Mouse (Mus musculus) cerebellum, postnatal 14 days (tissue): ENCODE data around the gene Atn1.

ENCODE experiments used
- DNase-seq, 2 experiments: peaks; one replicate each; pipeline ENCODE4 v3.0.0; 2021; ENCODE audit warnings: mixed read lengths in 2 of 2

The Atn1 gene

GRCm38 (mm10) chr6:124740211-124740887, 16.0 kb downstream of the Atn1 start:
- peak in 1 of 2 experiments; percentile 71 for DNase-seq

GRCm38 (mm10) chr6:124739231-124739796, 17.0 kb downstream of the Atn1 start:
- DNase-seq, result no peak

DNA sequence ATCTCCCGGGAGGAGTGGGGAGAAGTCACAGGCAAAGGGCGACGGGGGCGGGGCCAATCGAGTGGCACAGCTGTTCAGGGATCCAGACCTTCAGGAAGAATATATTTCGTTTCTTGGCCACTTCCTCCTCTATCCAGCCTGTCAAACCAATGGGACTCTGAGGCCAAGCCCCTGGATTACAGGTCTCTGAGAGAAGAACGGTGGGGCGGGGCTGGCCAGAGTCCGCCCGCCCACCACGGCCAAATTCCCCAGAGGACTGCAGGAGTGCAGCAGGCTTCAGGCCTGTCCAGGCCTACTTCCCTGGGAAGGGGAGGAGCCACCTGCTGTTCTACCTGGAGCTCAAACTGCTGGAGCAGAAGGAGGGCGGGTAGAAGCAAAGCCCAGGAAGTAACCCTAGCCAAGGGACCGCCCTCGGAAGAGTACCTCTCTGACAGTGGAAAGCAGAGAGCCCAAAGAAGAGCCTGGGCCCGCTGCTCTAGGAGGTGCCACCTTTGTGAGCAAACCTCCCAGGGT, 17.8 kb downstream of the Atn1 start, which contains the start of gene Ptpn6:
Ptpn6 (minus strand) TSS at position 204 of the 513 bp plus-strand sequence.
- DNase-seq, result peak in 1 of 2 experiments; percentile 32

DNA sequence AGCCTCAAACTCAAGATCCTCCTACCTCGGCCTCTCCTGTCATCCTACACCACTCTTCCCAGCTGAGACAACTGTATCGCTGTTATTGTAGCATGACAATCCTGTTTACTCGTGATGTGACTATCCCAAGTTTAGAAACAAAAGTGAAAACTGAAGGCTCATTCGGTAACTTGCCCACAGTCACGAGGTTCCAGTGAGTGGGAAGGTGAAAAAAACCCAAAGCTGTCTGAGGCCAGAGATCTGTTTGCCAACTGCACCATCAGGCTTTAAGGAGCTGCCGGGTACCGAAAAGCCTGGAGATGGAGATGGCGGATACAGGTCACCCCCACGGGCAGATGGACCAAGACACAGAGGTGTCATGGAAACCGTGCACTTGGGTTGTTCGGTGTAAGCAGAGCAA, 19.3 kb downstream of the Atn1 start:
- no peak for DNase-seq

- DNase-seq, result no peak
Measured at GRCm38 (mm10) chr6:124734417-124734816, 21.9 kb downstream of the Atn1 start.

GRCm38 (mm10) chr6:124732476-124733370, 23.6 kb downstream of the Atn1 start:
- no peak for DNase-seq

GRCm38 (mm10) chr6:124731038-124731437, 25.3 kb downstream of the Atn1 start:
- no peak for DNase-seq

DNA sequence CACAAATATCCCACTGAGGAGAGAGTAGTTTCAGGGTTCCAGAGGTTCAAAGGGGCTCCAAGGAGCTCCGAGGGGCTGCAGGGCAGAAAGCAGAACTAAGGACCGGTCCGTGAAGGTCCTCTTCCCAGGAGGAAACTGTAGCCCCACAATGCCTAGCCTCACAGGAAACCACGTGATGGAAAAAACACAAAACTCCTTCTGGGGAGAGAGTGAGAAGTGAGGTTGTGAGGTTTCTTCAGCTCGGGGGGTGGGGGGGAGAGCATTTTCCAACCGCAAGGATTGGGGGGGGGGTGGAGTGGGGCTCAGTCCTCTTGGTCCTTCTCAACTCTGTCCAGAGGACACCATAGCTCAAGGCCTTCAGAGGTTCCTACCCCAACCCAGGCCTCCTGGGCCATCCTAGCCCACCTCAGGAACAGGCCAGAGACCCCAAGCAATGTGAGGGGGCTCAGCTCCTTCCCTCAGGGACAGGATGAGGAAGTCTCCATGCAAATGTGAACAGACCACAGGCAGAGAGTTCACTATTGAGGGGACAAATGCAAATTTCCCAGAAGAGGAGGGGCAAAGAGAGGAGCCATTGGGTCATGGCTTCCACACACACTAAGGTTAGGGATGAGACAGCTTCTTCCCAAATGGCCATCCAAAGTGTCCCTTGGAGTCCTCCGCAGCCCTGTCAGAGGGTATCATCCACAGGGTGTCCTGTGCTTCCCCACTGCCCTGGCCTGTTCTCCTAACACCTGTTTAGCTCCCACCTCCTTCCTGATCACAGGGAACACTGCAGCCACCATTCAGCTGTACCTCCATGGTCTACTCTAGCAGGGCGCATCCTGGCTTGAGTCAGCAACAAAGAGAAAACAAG, 26.2 kb downstream of the Atn1 start:
- no peak for DNase-seq

DNA sequence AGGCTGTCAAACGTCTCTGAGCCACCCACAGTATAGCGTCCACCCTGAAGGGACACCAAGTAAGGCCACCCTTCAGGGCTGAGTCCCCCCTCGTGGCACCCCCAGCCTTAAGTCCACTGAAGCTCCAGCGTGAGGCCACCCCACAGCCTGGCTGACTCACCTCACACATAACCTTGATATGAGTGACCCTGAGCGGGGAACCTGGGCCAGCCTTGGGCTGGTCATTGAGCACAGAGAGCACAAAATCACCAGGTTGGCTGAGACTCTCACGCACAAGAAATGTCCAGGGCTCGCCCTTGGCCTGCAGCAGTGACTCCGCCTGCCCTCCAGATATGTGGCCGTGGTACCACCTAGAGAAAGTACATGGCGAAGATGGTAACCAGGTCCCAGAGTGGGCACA, 27.7 kb downstream of the Atn1 start:
- no peak for DNase-seq

DNA sequence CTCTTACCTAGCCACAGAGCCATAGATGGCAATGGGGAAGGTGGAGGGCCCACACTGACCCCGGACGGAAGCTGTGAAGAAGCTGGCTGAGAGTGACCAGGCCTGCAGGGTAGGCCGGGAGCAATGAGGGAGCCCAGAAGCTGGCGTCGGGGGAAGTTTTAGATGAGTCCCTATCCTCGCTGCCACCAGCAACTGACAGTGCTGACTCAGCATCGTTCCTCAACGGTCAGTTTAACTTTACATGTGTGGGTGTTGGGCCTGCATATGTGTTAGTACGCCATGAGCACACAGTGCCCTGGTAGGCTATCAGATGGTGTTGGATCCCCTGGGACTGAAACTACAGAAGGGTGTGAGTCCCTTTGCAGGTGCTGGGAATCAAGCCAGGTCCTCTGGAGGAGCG, 31.9 kb downstream of the Atn1 start:
- no peak for DNase-seq

DNA sequence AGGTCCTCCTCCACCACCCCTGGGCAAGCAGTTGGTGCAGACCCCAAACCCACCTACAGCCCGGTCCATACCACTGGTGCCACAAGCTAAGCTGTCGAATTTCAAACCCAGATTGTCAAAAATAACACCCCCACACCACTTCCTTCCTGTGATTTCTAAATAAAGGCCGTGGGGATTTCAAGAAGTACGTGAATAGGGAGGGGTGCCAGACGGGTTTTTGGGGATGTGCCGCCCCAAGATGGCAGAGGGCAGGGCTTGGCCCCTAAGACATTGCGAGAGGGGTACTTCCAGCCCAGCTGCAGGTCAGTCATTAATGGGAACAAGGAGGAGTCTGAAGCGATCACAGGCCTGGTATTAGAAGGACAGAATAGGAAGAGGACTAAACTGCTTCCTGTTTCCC, 32.8 kb downstream of the Atn1 start:
- DNase-seq, result no peak

GRCm38 (mm10) chr6:124722876-124723473, 33.3 kb downstream of the Atn1 start:
- no peak for DNase-seq

GRCm38 (mm10) chr6:124720904-124721303, 35.4 kb downstream of the Atn1 start:
- DNase-seq, result no peak

GRCm38 (mm10) chr6:124719354-124719978, 36.9 kb downstream of the Atn1 start:
- DNase-seq, result no peak

- DNase-seq, result no peak
Measured at GRCm38 (mm10) chr6:124718703-124719102, 37.6 kb downstream of the Atn1 start.

GRCm38 (mm10) chr6:124717968-124718367, 38.4 kb downstream of the Atn1 start:
- no peak for DNase-seq

DNA sequence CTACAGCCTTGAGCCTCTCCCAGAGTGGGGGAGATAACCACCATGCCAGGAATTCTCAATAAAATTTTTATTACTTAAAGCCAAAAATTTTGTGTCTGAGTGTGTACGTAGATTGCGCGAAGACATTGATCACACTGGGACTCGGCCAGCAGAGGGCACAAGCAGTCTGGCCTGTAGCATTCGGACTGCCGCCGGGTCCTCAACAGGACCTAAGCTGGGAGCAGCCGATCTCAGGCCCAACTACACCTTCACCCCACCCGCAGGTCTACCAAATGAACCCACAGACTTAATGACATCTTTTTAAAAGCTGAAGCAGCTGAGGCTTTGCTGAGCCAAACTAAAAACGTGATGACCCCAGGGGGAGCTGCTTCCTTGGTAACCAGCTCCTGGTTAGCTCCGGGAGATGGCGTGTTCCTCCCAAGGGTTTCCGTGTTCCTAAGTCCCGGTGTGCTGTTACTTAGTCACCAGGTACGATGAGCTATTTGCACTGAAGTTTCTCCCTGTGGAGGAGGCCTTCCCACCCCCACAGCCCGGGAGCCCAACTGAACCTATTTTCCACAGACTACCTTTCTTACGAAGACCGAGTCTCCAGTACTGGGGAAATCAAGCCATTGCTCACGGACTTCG, 39.3 kb downstream of the Atn1 start:
- DNase-seq, result peak; percentile 58 to 67

DNA sequence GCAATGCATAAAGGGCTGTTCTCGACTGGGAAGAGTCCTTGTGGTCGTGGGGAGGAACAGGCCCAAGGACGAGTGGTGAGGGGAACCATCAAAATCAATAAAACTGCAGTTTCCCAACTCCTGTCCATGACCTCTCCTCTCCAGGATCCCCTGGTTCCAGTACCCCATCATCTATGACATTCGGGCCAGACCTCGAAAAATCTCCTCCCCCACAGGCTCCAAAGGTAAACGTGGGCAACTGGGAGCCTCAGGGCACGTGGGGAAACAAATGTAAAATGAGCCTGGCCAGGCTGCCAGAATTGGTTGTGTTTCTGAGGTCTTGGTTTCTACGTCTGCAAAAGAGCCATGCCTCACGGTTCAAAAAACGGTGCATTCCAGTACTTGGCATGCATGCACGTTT, 43.4 kb downstream of the Atn1 start:
- no peak for DNase-seq

GRCm38 (mm10) chr6:124711824-124712782, 44.2 kb downstream of the Atn1 start, which contains the start of the genes Emg1 and Phb2:
Gene Emg1, minus strand, starts transcription at chr6:124712178.
Gene Phb2, plus strand, starts transcription at chr6:124712336.
- DNase-seq, result peak; percentile 98 to 99
